Mouse (Mus musculus): ENCODE data around the gene Gja1.

Gja1 gene

GRCm38 (mm10) chr10:56415894-56416570 is 38.9 kb downstream of the Gja1 start:
- no peak for DNase-seq (ENCODE audit: low spot score)

GRCm38 (mm10) chr10:56422518-56422917 is 45.4 kb downstream of the Gja1 start:
- DNase-seq (ENCODE audit: low spot score), result no peak

GRCm38 (mm10) chr10:56425016-56425798 is 48.1 kb downstream of the Gja1 start:
- DNase-seq (ENCODE audit: low spot score), result no peak

- DNase-seq (ENCODE audit: low spot score), result no peak
These were observed 49.2 kb downstream of the Gja1 start for GRCm38 (mm10) chr10:56426369-56426768.

- no peak for DNase-seq (ENCODE audit: low spot score)
These were observed 50.3 kb downstream of the Gja1 start for GRCm38 (mm10) chr10:56427382-56427781.

- DNase-seq (ENCODE audit: low spot score), result no peak
These were observed 50.7 kb downstream of the Gja1 start for GRCm38 (mm10) chr10:56427827-56428226.

- DNase-seq (ENCODE audit: low spot score), result no peak
These were observed 51.9 kb downstream of the Gja1 start for GRCm38 (mm10) chr10:56429011-56429410.

- DNase-seq (ENCODE audit: low spot score), result no peak
These were observed 54.7 kb downstream of the Gja1 start for GRCm38 (mm10) chr10:56431600-56432389.

- DNase-seq (ENCODE audit: low spot score), result no peak
These were observed 55.2 kb downstream of the Gja1 start for GRCm38 (mm10) chr10:56432390-56432709.

- no peak for DNase-seq (ENCODE audit: low spot score)
These were observed 60.2 kb downstream of the Gja1 start for GRCm38 (mm10) chr10:56437290-56437689.

- DNase-seq (ENCODE audit: low spot score), result no peak
These were observed 62.5 kb downstream of the Gja1 start for GRCm38 (mm10) chr10:56439638-56440037.

- no peak for DNase-seq (ENCODE audit: low spot score)
These were observed 67.3 kb downstream of the Gja1 start for GRCm38 (mm10) chr10:56444457-56444856.

- no peak for DNase-seq (ENCODE audit: low spot score)
These were observed 71.9 kb downstream of the Gja1 start for GRCm38 (mm10) chr10:56449030-56449429.

All from ovary, postnatal 14 days (tissue).